Mouse (Mus musculus): ENCODE results near the gene Ccdc180.

Gene Ccdc180

DNA sequence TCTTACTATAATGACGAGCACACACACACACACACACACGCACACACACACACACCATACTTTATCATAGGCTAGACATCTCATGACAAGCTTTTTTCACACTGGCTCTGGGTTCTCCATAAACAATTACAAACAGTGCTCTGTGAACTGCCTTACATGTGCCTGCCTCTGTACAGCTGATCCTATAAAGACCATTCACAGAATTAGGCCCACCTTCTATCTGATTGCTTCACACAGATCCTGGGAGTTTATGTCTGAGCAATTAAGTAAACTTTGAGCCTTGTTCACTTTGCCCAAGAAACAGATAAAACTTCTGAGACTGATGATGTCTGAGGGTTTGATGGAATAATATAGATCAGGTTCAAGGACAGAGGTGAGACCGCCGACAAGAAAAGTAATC is 21.8 kb downstream of the Ccdc180 start:
- DNase-seq = no peak

DNA sequence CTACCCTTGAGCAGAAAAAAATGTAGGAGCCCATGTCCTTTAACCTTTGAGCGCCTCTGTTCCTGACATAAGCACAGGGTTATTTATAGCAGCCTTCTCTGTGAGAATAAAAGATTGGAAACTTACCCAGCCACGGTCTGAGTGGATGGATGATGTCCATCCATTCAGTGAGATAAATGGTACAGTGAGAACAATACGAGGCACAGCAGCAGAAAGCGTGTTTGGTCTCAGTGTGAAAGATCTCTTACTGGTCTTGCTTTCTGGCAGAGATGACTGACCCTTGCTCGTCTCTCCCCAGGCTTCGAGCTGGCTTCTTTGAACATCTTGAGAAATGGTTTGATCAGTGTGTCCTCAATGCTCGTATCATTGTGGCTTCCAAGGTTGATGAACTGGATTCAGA is 27.0 kb downstream of the Ccdc180 start:
- DNase-seq = no peak

DNA sequence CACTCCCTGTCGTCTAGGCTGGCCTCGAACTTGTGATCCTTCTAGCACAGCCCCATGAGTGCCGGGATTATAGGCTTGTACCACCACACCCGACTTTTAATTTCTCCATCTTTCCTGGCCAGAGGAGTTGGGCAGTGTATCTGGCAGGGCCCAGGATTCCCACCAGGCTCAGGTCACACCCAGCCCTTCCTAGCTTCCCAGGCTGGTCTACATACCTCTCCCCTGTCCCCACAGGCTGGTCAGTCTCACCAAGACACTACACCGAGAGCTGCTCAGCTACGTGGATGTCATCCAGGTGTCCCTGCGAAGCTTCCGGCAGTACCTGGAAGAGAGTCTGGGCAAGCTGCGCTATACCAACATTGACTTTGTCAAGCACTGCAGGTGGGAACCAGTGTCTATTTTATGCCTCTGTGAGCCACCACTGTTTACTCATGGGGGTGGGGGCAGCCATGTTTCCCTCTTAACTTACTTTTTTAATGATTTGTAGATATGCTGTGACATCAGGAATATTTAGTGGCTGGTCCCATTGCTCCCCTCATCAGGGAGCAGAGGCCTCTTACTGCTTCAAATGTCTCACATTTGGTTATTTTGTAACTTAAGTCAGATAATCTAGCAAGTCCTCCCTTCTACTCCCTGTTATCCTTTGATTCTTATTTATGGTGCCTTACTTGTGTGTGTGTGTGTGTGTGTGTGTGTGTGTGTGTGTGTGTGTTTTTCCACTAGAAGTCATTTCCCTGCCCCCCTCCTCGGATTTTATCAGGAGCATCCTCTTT is 31.7 kb downstream of the Ccdc180 start:
- no peak for DNase-seq

DNA sequence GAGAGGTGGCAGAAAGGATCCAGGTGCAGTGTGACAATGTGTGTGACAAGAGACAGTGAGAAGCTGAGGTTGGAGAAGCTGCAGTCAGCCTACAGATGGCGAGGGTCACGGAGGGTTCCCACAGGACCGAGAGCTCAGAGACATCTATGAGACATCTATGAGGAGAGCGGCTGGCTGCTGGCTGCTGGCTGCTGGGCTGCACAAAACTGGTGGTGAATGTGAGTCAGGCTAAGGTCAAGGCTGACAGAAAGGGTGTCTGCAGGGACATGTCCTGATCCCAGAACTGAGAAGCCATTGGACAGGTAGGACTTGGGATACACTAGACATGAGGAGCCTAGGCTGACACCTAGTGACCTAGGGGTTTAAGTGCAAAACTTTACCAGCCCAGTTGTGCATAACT is 33.9 kb downstream of the Ccdc180 start:
- no peak for DNase-seq

DNA sequence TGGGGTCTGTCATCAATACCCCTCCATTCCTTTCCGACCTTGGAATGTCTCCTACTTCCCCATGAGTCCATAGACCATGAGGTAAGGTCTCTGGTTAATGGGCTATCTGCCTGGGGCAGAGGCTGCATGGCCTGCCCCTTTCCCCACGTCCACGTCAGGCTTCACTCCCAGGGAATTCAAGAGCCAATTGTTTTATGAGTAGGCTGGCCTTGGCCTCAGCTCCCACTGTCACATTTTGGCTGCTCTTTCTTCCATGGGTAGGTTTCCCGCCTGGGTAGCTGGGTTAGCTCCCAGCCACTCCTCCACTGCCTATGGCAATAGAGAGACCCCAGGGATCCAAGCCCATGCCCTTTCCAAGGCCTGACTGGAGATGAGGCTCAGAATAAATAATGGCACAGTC is 38.5 kb downstream of the Ccdc180 start:
- no peak for DNase-seq

DNA sequence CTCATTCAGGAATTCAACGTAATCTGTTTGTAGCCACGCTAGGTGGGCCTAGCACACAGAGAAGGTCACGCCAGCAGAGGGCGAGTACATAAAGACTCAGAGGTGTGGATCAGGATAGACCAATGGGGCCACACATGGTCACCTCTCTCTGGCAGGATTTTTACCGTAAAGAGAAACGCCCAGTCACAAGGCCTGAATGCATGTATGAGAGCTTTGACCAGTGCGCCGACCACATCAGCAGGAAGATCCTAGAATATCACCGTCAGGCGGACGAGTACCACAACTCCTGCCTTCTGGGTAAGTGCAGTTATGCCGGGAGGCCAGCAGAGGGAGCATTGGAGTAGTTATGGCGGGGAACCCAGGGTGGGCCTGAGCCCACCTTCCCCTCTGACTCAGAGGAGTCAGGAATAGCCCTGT is 51.5 kb downstream of the Ccdc180 start:
- DNase-seq = peak; percentile 59

DNA sequence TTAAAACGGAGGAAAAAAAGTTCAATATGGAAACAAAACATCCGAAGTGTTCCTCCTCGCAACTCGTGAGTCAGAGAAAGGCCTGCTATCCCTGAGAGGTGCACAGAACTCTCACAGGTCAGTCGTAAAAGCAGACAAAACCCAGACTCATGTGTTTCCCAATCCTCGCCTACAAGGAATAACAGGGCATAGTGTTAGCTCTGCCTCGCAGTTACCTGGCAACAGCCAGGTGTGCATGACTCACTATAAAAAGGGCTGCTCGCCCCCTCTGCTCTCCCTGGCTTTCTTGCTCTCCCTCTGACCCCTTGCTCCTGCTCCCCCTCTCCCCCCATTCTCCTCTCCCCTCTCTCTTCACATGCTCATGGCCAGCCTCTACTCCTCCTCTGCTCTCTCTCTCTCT is 57.6 kb downstream of the Ccdc180 start:
- DNase-seq = no peak

DNA sequence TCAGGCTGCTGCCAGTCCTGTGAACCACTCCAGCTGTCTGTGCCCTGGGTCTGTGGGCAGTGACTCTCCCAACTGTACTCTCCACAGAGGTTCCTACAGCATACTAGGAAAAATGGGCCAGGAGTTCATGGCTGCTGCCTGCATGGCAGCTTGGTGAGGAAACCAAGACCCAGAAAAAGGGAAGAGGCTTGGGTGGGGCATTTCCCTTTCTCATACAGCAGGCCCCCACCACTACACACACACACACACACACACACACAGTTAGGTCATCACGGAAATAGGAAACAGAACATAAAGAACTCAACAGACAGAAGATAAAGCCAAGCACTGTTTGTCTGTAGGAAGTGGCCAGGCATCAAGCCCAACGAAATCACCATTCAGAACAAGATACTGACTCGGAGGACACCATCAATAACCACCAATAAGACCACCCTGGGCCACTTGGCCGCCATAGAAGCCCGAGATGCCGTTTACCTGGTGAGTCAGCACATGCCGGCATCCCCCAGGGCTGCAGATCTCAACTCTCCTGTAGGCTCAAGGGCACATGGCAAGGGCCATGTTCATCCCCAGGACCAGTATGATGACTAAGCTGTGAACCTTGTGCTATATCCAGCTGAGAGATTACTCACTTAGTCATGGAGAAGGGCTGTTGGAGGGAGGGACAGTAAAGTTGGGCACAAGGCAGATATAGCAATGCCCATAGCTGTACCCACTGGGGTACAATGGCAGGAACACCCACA is 59.2 kb downstream of the Ccdc180 start:
- no peak for DNase-seq

DNA sequence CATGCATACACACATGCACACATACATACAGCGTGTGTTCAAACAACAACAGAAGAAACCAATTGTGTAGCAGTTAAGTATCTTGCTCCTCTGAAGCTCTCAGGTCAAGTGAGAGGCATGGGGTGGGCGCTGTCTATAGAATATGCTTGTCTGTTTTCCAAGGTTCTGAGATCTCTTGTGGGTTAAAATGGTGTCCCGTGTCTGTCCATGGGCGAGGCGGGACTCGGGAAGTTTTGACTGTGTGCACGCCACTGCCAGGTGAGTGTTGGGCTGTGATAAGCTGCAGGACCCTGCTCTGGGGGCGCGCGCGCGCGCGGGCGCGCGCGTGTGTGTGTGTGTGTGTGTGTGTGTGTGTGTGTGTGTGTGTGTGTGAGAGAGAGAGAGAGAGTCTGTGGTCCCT is 61.7 kb downstream of the Ccdc180 start:
- DNase-seq = no peak

DNA sequence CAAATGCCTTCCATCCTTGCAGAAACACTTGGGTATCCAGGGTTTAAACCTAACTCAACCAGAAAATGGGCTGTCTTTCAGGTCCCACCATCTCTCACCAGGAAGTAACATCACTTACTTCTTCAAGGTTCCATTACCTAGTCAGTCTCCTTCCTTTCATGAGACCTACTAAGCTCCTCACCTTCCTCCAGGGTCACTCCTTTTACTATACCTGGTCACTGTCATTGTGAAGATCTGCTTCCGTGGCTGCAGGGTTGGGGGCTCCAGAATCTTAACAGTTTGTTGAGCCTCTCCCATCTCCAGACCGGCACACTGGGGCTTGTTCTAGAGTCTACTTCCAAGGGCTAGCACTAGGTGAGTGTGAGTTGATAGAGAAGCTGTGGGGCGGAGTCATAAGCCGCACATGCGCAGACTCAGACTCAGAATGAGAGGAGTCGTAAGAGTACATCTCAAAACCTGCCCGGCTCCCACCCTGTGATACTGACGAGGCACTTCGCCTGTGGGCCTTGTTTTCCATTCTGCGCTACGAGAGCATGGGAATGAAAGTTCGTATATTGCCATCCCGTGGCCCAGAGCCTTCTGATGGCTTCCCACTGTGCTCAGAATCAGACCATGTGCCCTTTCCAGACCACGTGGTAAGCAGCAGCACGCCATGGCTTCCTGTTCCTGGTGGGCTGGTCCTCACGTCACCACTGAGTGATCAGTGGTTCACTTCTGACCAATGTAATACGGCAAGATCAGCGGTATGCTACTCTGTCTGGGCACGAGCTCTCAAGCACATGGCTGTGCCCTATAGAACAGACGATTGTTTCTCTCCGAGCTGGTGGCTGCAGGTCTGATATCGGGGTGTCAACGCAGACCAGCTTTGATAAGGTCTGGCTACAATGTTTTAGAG is 63.2 kb downstream of the Ccdc180 start:
- DNase-seq = no peak

DNA sequence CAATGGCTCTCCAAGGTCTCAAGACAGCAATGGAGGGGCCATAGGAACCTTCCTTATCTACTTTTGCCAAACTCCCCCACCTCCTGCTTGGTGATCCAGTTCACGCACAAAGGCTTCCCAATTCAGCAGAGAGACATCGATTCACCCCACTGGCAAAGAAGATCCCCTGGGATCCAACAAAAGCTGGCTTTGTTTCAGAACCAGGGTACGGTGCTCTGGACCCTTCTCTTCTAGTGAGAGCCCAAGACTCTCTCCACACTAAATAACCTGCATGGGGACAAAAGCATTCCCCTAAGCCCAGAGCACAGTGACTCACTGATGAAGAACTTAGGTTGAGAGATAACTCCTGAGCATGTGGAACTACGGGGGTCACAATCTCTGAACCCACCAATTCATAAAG is 65.1 kb downstream of the Ccdc180 start:
- DNase-seq = no peak

DNA sequence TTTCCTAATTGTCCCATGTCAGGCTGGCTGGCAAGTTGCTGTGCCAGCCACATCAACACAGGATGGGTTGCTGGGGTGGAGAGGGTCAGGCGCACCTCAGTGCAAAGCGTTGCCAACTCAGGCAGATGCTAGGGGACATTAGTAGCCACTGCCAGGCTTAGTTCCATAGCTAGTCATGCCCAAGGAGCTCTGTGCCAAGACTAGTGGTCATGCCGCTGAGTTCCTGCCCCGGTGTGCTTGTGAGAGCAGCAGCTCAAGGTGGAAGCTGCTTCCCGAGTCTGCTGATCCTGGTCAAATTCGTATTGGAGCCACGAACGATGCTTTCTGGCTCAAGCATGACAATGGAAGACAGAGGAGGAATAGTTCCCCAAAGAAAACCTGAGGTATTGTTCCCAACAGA is 66.0 kb downstream of the Ccdc180 start:
- no peak for DNase-seq

DNA sequence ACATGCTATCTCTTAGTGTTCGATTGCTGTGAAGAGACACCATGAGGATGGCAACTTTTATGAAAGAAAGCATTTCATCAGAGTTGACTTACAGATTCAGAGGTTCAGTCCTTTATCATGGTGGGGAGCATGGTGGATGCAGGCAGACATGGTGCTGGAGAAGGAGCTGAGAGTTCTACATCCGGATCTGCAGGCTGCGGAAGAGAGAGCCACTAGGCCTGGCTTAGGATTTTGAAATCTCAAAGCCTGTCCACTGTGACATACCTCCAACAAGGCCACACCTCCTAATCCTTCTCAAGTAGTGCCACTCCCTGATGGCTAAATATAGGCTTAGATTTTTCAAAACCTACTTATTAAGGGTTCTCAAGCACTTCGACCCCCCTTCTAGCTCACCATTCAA is 66.6 kb downstream of the Ccdc180 start:
- no peak for DNase-seq

DNA sequence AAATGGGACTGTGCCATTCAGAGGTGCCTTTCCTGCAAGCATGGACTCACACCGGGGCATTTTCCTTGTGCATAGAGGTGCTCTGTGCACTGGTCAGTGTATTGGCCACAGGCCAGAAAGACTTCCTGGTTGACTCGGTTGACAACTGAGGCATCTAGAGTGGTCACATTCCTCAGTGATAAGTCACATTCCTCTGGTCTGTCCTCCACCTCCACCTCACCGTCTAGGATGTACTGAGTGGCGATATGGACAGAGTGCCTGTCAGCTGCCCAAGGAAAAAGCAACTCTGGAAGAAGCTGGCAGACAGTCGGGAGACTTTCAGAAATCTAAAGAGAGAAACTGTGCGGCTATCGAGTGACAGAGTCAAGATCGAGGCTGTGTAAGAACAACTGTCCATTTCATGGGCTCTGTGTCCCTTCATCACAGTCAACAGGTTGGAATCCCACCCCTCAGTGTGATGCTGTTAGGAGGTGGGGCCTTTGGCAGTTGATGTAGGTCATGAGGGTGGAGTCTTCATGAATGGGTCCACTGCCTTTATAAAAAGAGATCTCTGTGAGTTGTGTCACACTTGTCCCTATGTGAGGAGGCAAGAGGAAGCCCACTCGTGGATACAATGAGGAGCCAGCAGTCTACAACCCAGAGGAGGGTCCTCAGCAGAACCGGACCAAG is 74.8 kb downstream of the Ccdc180 start, which contains the start of gene Tdrd7:
Gene Tdrd7, plus strand, starts transcription at position 564 of the 669 bp plus-strand sequence.
- no peak for DNase-seq

DNA sequence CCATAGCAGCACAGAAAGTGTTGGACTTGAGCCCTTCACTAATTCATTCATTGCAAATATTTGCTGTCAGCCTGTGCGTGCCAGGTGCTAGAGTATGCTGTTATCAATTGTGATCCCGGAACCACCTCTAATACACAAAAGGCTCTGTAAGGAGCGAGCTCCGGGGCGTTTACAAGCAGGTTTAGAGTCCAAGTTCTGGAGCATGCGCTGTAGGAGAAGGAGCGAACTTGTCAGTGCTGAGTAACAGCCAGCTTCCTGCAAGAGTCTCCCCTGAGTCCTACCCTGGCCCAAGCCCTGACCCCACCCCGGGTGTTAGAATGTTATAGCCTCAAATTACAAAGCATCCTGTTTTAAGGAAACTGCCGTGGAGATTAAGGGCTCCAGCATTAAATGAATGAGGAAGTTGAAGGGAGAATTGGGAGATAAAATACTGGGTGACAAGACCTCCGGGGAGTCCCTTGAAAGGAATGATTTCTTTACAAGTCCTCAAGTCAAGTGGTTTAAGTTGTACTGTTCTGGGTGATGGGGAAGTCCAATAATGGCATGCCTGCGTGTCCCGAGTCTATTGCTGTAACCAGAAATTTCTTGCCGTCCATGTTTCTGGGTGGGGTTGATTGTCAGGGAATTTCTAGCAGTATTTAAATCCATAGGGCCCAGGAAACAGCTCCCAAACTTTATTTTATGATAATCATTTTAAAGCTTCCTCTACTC is 75.8 kb downstream of the Ccdc180 start:
- DNase-seq = no peak

DNA sequence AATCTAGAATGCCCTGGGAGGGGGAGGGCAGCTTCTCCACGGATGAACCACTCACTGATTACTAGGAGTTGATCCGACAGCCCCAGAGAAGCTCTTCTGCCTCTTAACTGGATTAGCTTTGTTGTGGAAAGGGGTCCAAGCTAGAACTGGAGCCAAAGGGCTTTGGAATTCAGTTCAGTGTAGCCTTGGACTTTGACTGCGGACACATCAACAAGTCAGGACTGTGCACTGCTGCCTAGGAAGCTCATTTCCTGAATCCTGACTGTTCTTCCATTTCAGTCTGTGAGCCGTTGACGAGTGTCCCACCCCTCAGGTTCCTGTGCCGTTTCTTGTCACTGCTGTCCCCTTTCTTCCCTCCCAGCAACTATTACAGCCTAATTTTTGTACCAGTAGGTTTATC is 76.6 kb downstream of the Ccdc180 start:
- DNase-seq = no peak

DNA sequence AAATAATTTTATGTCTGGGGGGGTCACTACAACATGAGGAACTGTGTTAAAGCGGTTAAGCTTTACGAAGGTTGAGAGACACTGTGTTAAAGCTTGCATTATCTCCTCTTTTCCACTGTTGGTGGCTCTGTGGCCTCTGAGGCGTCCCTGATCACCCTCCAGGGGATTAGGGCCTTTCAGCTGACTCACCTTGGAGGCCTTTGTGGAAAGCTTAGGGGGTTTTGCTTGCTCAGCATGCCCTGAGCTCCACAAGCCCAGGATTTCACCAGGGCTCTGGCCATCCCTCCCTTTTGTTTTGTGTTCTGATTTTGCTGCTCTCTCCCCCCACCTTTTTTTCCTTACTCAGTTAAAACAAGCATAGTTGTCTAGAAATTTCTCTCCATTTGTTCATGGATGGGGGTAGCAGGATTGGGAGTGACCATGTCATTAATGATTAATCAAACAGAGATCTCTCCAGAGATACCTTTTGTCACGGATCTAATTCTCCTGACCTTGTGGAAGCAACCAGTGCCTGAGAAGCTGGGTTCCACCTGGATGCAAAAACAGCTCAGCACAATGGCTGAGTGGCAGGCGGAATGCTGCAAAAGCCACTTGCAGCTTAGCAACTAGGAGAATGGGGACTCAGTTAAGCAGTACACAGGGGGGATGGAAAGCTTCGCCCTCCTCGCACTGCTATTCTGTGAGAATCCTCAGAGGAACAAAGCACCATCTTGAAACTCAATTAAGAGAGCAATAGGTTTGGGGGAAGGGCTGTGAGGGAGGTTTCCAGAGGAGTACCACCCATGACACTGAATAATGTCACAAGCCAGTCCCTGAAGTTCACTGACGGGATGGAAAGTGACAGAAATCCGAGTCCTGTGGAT is 77.6 kb downstream of the Ccdc180 start:
- DNase-seq = no peak

DNA sequence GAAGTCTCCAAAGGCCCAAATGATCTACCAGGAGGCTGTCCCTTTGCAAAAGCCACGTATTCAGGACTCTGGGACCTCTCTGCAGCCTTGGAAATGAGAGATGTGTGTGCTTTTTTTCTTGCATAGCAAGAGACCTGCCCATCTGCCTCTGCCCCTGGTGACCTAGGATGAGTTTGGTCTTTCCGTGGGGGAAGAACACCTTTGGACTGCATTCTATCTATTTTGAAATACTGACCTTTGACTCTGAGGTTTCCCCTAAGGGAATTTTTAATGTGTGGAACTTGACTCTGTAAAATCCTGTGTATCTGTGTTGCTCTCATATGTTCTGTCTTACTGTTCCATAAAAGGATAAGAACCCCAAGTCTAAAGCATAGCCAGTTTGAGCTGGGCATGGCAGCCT is 78.9 kb downstream of the Ccdc180 start:
- no peak for DNase-seq

DNA sequence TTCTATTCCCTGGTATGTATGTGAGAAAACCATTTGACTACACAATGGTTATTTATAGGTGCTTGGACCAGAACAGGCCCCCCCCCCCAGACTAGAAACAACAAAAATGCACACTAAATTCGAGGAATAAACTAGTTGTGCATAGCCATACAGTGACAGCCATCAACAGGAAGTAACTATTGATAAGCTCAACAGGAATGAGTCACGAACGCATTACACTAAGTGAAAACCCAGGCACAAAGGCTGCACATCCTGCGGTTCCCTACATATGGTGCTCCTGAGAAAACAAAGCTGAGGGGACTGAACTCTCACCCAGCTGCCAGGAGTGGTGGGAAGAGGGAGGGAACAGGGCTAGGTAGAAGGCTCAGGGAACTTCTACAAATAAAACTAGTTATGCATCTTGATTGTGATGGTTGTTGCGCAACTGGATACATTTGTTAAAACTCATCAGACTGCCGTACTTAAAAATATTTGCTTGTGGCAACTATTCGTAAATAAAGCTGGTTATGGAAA is 80.0 kb downstream of the Ccdc180 start:
- no peak for DNase-seq

DNA sequence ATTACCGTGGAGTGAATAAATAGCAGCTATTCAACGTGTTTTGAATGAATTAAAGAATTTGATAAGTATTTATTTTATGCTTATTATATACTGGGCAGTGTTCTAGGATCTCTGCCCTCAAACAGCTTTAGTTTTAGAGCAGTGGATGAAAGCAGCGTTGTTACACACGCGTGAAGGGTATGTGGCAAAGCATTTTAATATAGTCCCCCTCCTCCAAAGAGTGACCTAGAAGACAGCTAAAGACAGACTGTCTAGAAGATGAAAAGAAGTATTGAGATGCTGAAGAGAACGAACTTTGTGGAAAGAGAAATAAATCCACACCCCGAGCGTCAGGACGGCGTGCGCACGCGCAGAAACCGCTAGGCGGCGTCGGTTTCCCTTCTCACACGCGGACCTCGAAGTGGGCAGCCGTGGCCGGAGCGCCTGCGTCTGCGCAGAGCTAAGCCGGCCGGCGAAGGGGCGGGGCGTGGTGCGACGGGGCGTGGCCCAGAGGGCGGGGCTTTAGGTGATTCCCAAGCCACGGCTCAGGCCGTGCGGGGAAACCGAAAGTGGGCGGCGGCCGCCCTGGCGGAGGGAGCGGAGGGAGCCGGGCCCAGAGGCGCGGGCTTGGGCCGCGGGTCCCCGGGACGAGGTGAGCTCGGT is 81.8 kb downstream of the Ccdc180 start:
- DNase-seq = peak; percentile 87
